Mouse (Mus musculus) olfactory bulb, adult 2 months (tissue): ENCODE results near the gene H2al1e.
"Not testable (repeated sequence)": the region's sequence is repeated elsewhere in the genome, so short reads cannot be mapped to it uniquely, and the experiment has no call there.

ENCODE experiments used
- CTCF ChIP-seq: fragments of 200-500 bp; IDR thresholded peaks from 2 replicates; pipeline ENCODE4 v1.5.1; 2012; ENCODE audit warnings: low read depth, mild to moderate bottlenecking, low read length, moderate library complexity; ENCODE audit not compliant: insufficient read depth
- POLR2A ChIP-seq: fragments of 200-500 bp; IDR thresholded peaks from 2 replicates; pipeline ENCODE4 v1.6.1; 2012; ENCODE audit warnings: mild to moderate bottlenecking, low read depth, low read length, moderate library complexity; ENCODE audit not compliant: insufficient read depth

GRCm38 (mm10) chrX:11298957-11299356 is 12.8 kb upstream of the H2al1e start, which contains the start of gene H2al1a:
- TF ChIP-seq POLR2A, CTCF: not testable (repeated sequence)
